Mouse (Mus musculus): ENCODE data around the gene Cenpp.

- TF ChIP-seq POLR2A (IDR thresholded peaks at IDR 0.05; ENCODE audit: insufficient read depth, low read depth, low read length) = no peak
- no peak for TF ChIP-seq CTCF (IDR thresholded peaks at IDR 0.05)
Measured at GRCm38 (mm10) chr13:49547563-49548150, 104.9 kb downstream of the Cenpp start.

Measured in heart, adult 2 months (tissue).